Mouse (Mus musculus): ENCODE data around the gene Thap8.
"Not testable (repeated sequence)": the region's sequence is repeated elsewhere in the genome, so short reads cannot be mapped to it uniquely, and the experiment has no call there.

The Thap8 gene

GRCm38 (mm10) chr7:30279951-30280669 lies at the start of gene Thap8, which contains the start of gene Wdr62:
Gene Thap8 (plus strand): TSS chr7:30280094.
Gene Wdr62 (minus strand): TSS chr7:30280419.
- DNase-seq (ENCODE audit: low read depth): peak; percentile 97

DNA sequence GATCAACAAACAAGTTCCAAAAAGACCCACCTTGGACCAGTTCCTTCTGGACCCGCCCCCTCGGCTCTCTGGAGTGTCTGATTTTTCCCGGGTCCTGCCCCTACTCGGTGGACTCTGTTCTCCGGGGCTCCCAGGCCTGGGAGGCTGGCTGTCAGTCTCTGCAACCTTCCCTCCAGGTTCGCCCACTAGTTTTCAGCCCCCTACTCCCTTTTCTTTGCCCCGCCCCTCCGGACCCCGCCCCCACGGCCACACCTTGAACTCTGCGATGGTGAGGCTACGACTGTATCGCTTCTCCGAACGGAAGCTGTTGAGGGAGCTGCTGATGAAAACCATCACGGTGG lies 48.6 kb upstream of the Thap8 start:
- no peak for DNase-seq (ENCODE audit: low read depth)

DNA sequence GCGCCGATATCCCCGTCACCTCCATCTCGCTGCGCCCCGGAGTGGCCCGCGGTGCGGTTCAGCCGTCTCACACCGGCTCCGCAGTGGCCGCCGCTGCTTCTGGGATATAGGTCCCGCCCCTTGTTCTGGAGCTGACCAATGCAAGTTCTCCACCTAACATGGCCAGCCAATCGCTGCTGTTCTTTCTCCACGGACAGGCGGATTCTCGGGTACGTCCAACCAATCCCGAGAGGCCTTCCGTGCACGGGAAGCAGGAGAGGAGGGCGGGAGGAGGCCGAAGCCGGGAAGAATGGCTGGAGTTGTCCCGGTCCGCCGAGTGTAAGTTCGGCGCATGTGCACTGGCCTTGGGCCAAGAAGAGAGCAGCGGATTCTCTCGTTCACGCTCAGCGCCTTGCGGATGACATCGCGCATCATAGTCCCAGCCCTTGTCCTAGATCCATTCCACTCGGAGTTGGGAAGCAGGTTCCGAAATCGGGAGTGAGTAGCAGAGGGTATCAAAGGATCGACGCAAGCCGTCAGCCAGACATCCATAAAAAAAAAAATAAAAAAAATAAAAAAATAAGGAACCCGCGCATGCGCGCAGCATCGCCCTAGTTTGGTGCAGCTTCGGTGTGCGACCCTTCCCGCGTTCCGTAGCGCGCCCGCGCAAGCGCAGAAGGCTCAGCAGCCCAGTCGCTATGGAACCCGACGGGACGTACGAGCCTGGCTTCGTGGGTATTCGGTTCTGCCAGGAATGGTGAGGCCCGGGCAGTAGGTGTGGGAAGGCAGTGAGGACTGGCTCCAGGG lies 48.0 kb upstream of the Thap8 start, which contains the start of the genes Polr2i and Tbcb:
Gene Polr2i (plus strand): TSS at position 280 of the 786 bp plus-strand sequence.
Gene Tbcb (minus strand): TSS at position 604 of the 786 bp plus-strand sequence.
- DNase-seq (ENCODE audit: low read depth): peak; percentile 98

GRCm38 (mm10) chr7:30232631-30233148 lies 47.2 kb upstream of the Thap8 start:
- peak; percentile 81 for DNase-seq (ENCODE audit: low read depth)

GRCm38 (mm10) chr7:30233387-30233786 lies 46.5 kb upstream of the Thap8 start:
- no peak for DNase-seq (ENCODE audit: low read depth)

GRCm38 (mm10) chr7:30234276-30234858 lies 45.5 kb upstream of the Thap8 start:
- DNase-seq (ENCODE audit: low read depth): no peak

GRCm38 (mm10) chr7:30235091-30235490 lies 44.8 kb upstream of the Thap8 start:
- DNase-seq (ENCODE audit: low read depth): no peak

DNA sequence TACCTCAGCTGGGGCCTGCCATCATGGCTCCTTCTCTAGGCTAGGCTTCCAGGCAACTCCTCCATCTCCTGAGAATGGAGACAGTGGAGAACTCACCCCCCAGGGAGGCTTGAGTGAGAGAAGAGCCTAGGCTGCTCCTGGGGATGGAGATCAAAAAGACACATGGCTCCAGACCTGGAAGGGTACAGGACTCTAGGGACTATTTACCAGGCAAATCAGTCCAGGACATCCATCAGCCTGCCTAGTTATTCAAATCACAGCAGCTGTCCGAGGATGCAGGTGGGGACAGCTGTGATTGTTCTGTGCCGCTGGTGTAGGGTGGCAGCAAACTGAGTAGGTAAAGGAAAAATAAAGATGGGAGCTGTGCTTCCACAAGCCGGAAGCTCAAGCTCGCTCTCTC lies 44.3 kb upstream of the Thap8 start, which contains the start of gene Ovol3:
Gene Ovol3 (minus strand): TSS at position 101 of the 400 bp plus-strand sequence.
- DNase-seq (ENCODE audit: low read depth): no peak

GRCm38 (mm10) chr7:30237374-30237773 lies 42.5 kb upstream of the Thap8 start:
- not testable (repeated sequence) for DNase-seq (ENCODE audit: low read depth)

DNA sequence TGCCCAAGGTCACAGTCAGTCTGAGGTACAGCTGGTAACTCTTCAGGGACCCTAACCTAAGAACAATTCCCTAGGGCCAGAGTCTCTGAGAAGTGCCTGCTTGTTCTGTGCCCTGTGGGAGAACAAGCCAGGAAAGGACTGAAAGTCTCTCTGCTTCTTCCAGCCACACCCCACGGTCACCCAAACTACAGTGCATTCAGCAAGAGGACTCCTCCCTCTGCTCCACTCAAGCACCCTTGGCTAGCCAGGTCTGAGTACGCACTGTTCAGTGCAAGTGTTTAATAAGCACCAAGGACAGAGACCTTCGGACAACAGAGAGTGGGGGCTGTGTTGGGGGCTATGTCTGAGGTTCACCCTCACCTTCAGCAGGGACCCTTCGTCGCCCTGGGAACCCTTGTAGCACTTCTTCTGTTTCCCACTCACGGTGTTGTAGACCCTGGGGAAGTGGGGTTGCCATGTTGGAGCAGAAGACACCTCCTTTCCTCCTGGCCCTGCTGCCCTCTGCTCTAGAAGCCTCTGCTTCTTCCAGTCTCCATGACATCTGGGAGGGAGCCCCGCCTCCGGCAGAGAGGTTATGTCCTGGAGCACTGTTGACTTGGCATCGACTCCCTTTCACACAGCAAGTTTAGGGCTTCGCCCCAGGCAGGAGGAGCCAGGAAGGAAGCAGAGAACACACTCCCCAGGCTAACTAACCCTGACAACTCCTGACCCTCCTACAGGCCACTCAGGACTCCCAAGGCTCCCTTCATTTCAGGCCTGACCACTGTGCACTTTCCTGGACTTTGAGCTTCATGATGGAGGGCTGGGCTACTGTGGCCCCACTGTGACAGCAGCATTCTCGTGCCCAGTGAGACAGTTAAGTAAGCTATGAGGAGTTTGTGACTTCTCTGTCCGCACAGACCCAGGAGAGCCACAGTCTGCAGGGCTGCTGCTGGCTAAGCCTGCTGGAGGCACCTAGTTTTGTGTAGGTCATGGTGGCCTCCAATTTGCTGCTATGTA lies 27.6 kb upstream of the Thap8 start:
- no peak for DNase-seq (ENCODE audit: low read depth)

GRCm38 (mm10) chr7:30265041-30265440 lies 14.9 kb upstream of the Thap8 start:
- DNase-seq (ENCODE audit: low read depth): no peak

- DNase-seq (ENCODE audit: low read depth): no peak
Observed at GRCm38 (mm10) chr7:30265531-30265930, 14.4 kb upstream of the Thap8 start.

- DNase-seq (ENCODE audit: low read depth): no peak
Observed at GRCm38 (mm10) chr7:30265935-30266334, 14.0 kb upstream of the Thap8 start.

DNA sequence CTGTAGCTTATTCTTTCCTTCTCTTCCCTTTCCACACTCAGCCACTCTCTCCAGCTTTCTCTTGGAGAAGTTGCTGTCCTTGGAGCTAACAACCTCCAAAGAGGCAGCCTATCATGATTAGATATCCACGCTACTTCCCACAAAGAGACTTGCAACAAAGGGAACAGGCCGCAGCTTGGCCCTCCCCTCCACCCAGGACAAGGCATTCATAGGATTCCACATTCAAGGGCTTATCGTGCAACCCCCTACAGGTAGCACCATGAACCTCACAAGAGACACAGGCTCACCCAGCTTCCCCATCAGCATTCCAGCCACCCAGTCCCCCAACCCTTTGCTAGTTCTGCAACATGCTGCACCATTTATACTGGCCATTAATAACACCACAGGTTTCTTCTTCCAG lies 13.1 kb upstream of the Thap8 start:
- no peak for DNase-seq (ENCODE audit: low read depth)

DNA sequence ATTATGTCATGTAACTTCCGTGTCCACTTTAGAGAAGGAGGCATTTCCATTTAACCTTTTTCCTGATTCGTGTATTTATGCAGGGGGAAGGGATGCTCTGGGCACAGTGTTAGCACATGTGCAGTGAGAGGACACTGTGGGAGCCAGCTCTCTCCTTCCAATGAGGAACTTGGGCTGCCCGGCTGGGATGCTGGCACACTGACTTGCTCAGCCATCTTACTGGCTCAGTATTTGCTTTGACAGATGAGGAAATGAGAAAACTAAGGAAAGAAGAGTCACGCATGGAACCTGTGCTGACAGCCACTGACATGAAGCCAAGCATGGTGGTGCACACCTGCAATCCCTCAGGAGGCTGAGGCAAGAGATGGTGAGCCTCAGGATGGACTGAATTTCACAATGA lies 10.3 kb upstream of the Thap8 start:
- DNase-seq (ENCODE audit: low read depth): no peak

DNA sequence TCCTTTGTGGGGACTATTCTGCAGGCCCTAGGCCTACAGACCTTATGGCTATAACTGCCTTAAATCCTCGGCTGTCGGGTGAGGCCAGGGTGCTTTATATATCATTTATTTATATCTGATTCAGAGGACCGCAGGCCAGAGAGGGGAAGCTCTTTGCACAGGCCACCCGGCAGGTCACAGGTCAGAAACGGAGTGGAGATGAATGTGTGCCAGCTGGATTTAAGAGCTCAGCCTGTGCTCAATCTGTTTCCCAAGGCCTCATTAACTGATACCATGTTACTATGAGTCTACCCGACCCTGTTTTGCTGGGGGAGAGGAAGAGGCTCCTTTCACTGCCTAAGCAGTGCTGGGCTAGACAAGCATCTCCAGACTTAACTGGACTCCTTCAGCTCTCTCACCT lies 5.5 kb upstream of the Thap8 start:
- DNase-seq (ENCODE audit: low read depth): no peak

- no peak for DNase-seq (ENCODE audit: low read depth)
Observed at GRCm38 (mm10) chr7:30278911-30279310, 983 bp upstream of the Thap8 start.

GRCm38 (mm10) chr7:30279536-30279935 lies 358 bp upstream of the Thap8 start:
- DNase-seq (ENCODE audit: low read depth): no peak

DNA sequence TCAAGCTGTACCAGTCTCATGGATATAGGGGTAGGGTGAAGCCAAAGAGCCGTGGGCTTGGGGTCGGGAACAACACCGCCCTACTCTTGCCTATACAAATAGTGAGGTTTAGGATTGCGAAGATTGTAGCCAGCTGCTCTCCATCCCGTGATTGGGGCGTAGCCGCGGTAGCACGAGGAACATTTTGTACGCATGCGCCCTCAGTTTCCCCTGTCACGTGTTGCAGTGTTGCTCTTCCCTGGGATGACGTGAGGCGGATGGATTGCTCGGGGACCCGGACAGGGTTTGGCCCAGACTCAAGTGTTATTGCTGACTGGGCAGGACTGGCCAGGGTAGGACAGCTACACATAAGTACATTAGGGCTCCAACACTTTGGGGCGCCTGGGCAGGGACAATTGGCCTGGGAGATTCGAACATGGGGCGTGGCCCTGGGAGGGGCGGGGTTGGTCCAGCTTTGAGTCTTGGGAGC lies 810 bp downstream of the Thap8 start:
- peak; percentile 95 for DNase-seq (ENCODE audit: low read depth)

DNA sequence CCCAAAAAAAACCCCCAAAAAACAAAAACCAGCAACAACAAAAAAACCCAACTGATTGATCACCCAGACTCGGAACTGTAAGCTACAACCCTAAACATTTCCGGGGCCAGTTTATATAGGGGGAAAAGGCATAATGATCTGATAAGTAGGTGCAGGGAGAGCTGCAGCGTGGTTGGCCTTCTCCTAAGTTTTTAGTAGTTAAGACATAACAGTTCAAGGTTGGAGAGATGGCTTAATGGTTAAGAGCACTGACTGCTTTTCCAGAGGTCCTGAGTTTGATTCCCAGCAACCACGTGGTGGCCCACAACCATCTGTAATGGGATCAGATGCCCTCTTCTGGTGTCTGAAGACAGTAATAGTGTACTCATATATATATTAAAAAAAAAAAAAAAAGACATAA lies 1.6 kb downstream of the Thap8 start:
- DNase-seq (ENCODE audit: low read depth): no peak

DNA sequence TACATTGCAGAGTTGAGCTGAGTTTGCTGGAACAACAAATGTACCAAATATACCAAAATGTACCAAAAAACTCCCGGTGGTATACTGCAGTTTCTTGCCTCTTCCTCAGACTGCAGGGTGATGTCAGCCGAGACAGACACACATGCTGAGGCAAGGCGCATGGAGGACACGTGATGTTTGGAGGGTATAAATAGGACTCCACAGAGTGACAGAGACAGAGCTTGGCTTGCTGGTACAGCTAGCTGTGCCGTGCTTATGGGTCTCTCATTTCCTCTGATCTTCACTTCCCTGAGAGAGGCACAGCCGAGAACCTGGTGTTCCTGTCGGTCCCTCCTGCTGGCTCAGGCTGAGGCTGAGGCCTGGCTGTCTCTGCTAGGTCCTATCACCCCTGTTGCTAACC lies 2.8 kb downstream of the Thap8 start:
- no peak for DNase-seq (ENCODE audit: low read depth)

All from induced T-regulatory cell, adult 2 months (primary cell).